Mouse (Mus musculus): Measurements from ENCODE around the gene Prc1.

- TF ChIP-seq CTCF (IDR thresholded peaks at IDR 0.05; ENCODE audit: borderline replicate concordance, insufficient read depth, low read length) = no peak
- TF ChIP-seq POLR2A (IDR thresholded peaks at IDR 0.05; ENCODE audit: low read depth, low read length) = no peak
Observed at GRCm38 (mm10) chr7:80346830-80347229, 52.6 kb downstream of the Prc1 start.
